Mouse (Mus musculus) regulatory T cell (primary cell): ENCODE measurements around the gene Tdrkh.

ENCODE experiments used
- in situ Hi-C: fragments of 300-600 bp; cut with MboI, MseI; formaldehyde crosslinking; loops from one replicate; pipeline ENCODE4 v1.15.1; 2025; ENCODE audit warnings: high pct_unique_total_duplicates

Gene Tdrkh

GRCm38 (mm10) chr3:94413031-94413679 is at the start of gene Tdrkh:
Tdrkh (plus strand) TSS chr3:94413273.
- in situ Hi-C loops, result no loop called here

GRCm38 (mm10) chr3:94363291-94364153 is 49.6 kb upstream of the Tdrkh start:
- in situ Hi-C loops, result no loop called here

- in situ Hi-C loops, result no loop called here
Observed at GRCm38 (mm10) chr3:94364154-94364526, 48.9 kb upstream of the Tdrkh start.

GRCm38 (mm10) chr3:94366761-94367160 is 46.3 kb upstream of the Tdrkh start:
- in situ Hi-C loops, result no loop called here

GRCm38 (mm10) chr3:94367511-94367910 is 45.6 kb upstream of the Tdrkh start:
- in situ Hi-C loops, result no loop called here

GRCm38 (mm10) chr3:94368631-94369030 is 44.4 kb upstream of the Tdrkh start:
- in situ Hi-C loops, result no loop called here

- in situ Hi-C loops, result no loop called here
Observed at GRCm38 (mm10) chr3:94369709-94370108, 43.4 kb upstream of the Tdrkh start.

GRCm38 (mm10) chr3:94371637-94372036 is 41.4 kb upstream of the Tdrkh start:
- in situ Hi-C loops, result no loop called here

GRCm38 (mm10) chr3:94372038-94372437 is 41.0 kb upstream of the Tdrkh start:
- in situ Hi-C loops, result no loop called here

- in situ Hi-C loops, result no loop called here
Observed at GRCm38 (mm10) chr3:94372641-94373040, 40.4 kb upstream of the Tdrkh start, which contains the start of gene Rorc. Rorc (plus strand) TSS chr3:94372794.

GRCm38 (mm10) chr3:94373090-94373489 is 40.0 kb upstream of the Tdrkh start:
- in situ Hi-C loops, result no loop called here

GRCm38 (mm10) chr3:94373597-94374011 is 39.5 kb upstream of the Tdrkh start:
- in situ Hi-C loops, result no loop called here

GRCm38 (mm10) chr3:94374636-94375035 is 38.4 kb upstream of the Tdrkh start:
- in situ Hi-C loops, result loop anchor here (5.0 to 25.0 kb wide), 2 partner anchors 68 to 1913 kb away; partner anchors contain the start of genes Fcgr1, Mrpl9 and Oaz3

GRCm38 (mm10) chr3:94375146-94375545 is 37.9 kb upstream of the Tdrkh start:
- in situ Hi-C loops, result loop anchor here (5.0 to 25.0 kb wide), 2 partner anchors 67 to 1912 kb away; partner anchors contain the start of genes Fcgr1, Mrpl9 and Oaz3

GRCm38 (mm10) chr3:94375861-94376260 is 37.2 kb upstream of the Tdrkh start:
- in situ Hi-C loops, result loop anchor here (5.0 to 25.0 kb wide), 2 partner anchors 66 to 1911 kb away; partner anchors contain the start of genes Fcgr1, Mrpl9 and Oaz3

GRCm38 (mm10) chr3:94377028-94377923 is 35.8 kb upstream of the Tdrkh start:
- in situ Hi-C loops, result loop anchor here (5.0 to 25.0 kb wide), 2 partner anchors 65 to 1910 kb away; partner anchors contain the start of genes Fcgr1, Mrpl9 and Oaz3

GRCm38 (mm10) chr3:94379831-94380510 is 33.1 kb upstream of the Tdrkh start:
- in situ Hi-C loops, result loop anchor here (5.0 to 25.0 kb wide), 2 partner anchors 62 to 1907 kb away; partner anchors contain the start of genes Fcgr1, Mrpl9 and Oaz3

- in situ Hi-C loops, result loop anchor here (25.0 kb wide), 1 partner anchor 1905 kb away; the partner anchor contains the start of gene Fcgr1
Observed at GRCm38 (mm10) chr3:94382308-94382707, 30.8 kb upstream of the Tdrkh start.

GRCm38 (mm10) chr3:94383476-94383875 is 29.6 kb upstream of the Tdrkh start:
- in situ Hi-C loops, result loop anchor here (25.0 kb wide), 1 partner anchor 1904 kb away; the partner anchor contains the start of gene Fcgr1

- in situ Hi-C loops, result loop anchor here (25.0 kb wide), 1 partner anchor 1901 kb away; the partner anchor contains the start of gene Fcgr1
Observed at GRCm38 (mm10) chr3:94386671-94387070, 26.4 kb upstream of the Tdrkh start.
